Mouse (Mus musculus): ENCODE measurements around the gene Strip1. TPM values are rescaled to one million over a fixed set of nuclear protein-coding genes. Genes with fewer than 3 reads are reported as not detected.

Strip1 gene
- total RNA-seq, 2 experiments from 2014 or later: 70.4 to 76.2 TPM

GRCm38 (mm10) chr3:107595264-107595937 is 36.1 kb downstream of the Strip1 start:
- DNase-seq (ENCODE audit: low spot score in 2 of 2): no peak

GRCm38 (mm10) chr3:107594662-107595263 is 36.7 kb downstream of the Strip1 start, which contains the start of gene Alx3:
TSS of gene Alx3 (plus strand) at chr3:107595031.
- no peak for DNase-seq (ENCODE audit: low spot score in 2 of 2)

- DNase-seq (ENCODE audit: low spot score in 2 of 2): no peak
These were observed 37.9 kb downstream of the Strip1 start for GRCm38 (mm10) chr3:107593632-107594031.

- no peak for DNase-seq (ENCODE audit: low spot score in 2 of 2)
These were observed 39.9 kb downstream of the Strip1 start for GRCm38 (mm10) chr3:107591612-107592011.

- no peak for DNase-seq (ENCODE audit: low spot score in 2 of 2)
These were observed 45.0 kb downstream of the Strip1 start for GRCm38 (mm10) chr3:107586504-107586903.

GRCm38 (mm10) chr3:107583893-107584292 is 47.6 kb downstream of the Strip1 start:
- no peak for DNase-seq (ENCODE audit: low spot score in 2 of 2)

GRCm38 (mm10) chr3:107582875-107583767 is 48.4 kb downstream of the Strip1 start:
- DNase-seq (ENCODE audit: low spot score in 2 of 2): no peak

GRCm38 (mm10) chr3:107582130-107582874 is 49.2 kb downstream of the Strip1 start:
- no peak for DNase-seq (ENCODE audit: low spot score in 2 of 2)

- DNase-seq (ENCODE audit: low spot score in 2 of 2): no peak
These were observed 50.1 kb downstream of the Strip1 start for GRCm38 (mm10) chr3:107581103-107582010.

- peak; percentile 22 to 78 for DNase-seq (ENCODE audit: low spot score in 2 of 2)
These were observed 52.0 kb downstream of the Strip1 start for GRCm38 (mm10) chr3:107579466-107579865.

- DNase-seq (ENCODE audit: low spot score in 2 of 2): no peak
These were observed 53.6 kb downstream of the Strip1 start for GRCm38 (mm10) chr3:107577810-107578390.

- DNase-seq (ENCODE audit: low spot score in 2 of 2): no peak
These were observed 54.7 kb downstream of the Strip1 start for GRCm38 (mm10) chr3:107576807-107577206.

GRCm38 (mm10) chr3:107571205-107571604 is 60.3 kb downstream of the Strip1 start:
- no peak for DNase-seq (ENCODE audit: low spot score in 2 of 2)

GRCm38 (mm10) chr3:107568721-107569120 is 62.8 kb downstream of the Strip1 start:
- DNase-seq (ENCODE audit: low spot score in 2 of 2): no peak

- no peak for DNase-seq (ENCODE audit: low spot score in 2 of 2)
These were observed 63.7 kb downstream of the Strip1 start for GRCm38 (mm10) chr3:107567766-107568165.

GRCm38 (mm10) chr3:107565331-107565730 is 66.2 kb downstream of the Strip1 start:
- DNase-seq (ENCODE audit: low spot score in 2 of 2): no peak

GRCm38 (mm10) chr3:107563880-107564279 is 67.6 kb downstream of the Strip1 start:
- no peak for DNase-seq (ENCODE audit: low spot score in 2 of 2)

GRCm38 (mm10) chr3:107562591-107562990 is 68.9 kb downstream of the Strip1 start:
- no peak for DNase-seq (ENCODE audit: low spot score in 2 of 2)
